Mouse (Mus musculus) mouse trophoblast stem cell (cell line): ENCODE data around the gene Dedd2.
"Not testable (repeated sequence)": the region's sequence is repeated elsewhere in the genome, so short reads cannot be mapped to it uniquely, and the experiment has no call there.

Experiments used
- in situ Hi-C, 2 experiments: fragments of 300-500 bp; cut with MseI, MboI; formaldehyde crosslinking; loops; 2 replicates in 1 of 2; 3 replicates in 1 of 2; pipeline ENCODE4 v1.15.1; 2025

The Dedd2 gene

GRCm38 (mm10) chr7:25220457-25221101 lies at the start of gene Dedd2:
Gene Dedd2, minus strand, starts transcription at chr7:25220615.
- in situ Hi-C loops: no loop called here

- in situ Hi-C loops: no loop called here
These were observed 49.3 kb upstream of the Dedd2 start for GRCm38 (mm10) chr7:25269545-25270271.

- in situ Hi-C loops: no loop called here
These were observed 48.6 kb upstream of the Dedd2 start for GRCm38 (mm10) chr7:25269029-25269428.

- in situ Hi-C loops: no loop called here
These were observed 48.2 kb upstream of the Dedd2 start for GRCm38 (mm10) chr7:25268588-25268987.

GRCm38 (mm10) chr7:25267751-25268463 lies 47.5 kb upstream of the Dedd2 start:
- in situ Hi-C loops: no loop called here

- in situ Hi-C loops: no loop called here
These were observed 46.9 kb upstream of the Dedd2 start, which contains the start of gene Cic for GRCm38 (mm10) chr7:25267301-25267750. Gene Cic, plus strand, starts transcription at chr7:25267704.

GRCm38 (mm10) chr7:25266180-25266962 lies 46.0 kb upstream of the Dedd2 start:
- in situ Hi-C loops: no loop called here

- in situ Hi-C loops: not testable (repeated sequence)
These were observed 45.3 kb upstream of the Dedd2 start for GRCm38 (mm10) chr7:25265743-25266142.

- in situ Hi-C loops: no loop called here
These were observed 43.8 kb upstream of the Dedd2 start for GRCm38 (mm10) chr7:25263968-25264870.

- in situ Hi-C loops: no loop called here
These were observed 41.5 kb upstream of the Dedd2 start for GRCm38 (mm10) chr7:25261896-25262295.

- in situ Hi-C loops: no loop called here
These were observed 31.4 kb upstream of the Dedd2 start for GRCm38 (mm10) chr7:25251822-25252221.

- in situ Hi-C loops: no loop called here
These were observed 30.8 kb upstream of the Dedd2 start for GRCm38 (mm10) chr7:25251071-25251791.

- in situ Hi-C loops: no loop called here
These were observed 29.9 kb upstream of the Dedd2 start, which contains the start of gene Erf for GRCm38 (mm10) chr7:25250141-25250972. Gene Erf, minus strand, starts transcription at chr7:25250761.

- in situ Hi-C loops: no loop called here
These were observed 29.1 kb upstream of the Dedd2 start for GRCm38 (mm10) chr7:25249314-25250140.

GRCm38 (mm10) chr7:25248846-25249313 lies 28.5 kb upstream of the Dedd2 start:
- in situ Hi-C loops: no loop called here

- in situ Hi-C loops: no loop called here
These were observed 27.7 kb upstream of the Dedd2 start for GRCm38 (mm10) chr7:25248018-25248647.

- in situ Hi-C loops: no loop called here
These were observed 27.1 kb upstream of the Dedd2 start for GRCm38 (mm10) chr7:25247498-25247897.
